Mouse (Mus musculus) B cell, adult (primary cell): ENCODE measurements around the gene Olfr1432. TPM values are rescaled to one million over a fixed set of nuclear protein-coding genes. Genes with fewer than 3 reads are reported as not detected.

ENCODE experiments used
- total RNA-seq: library from RNA; stranded (reverse); gene quantifications from 4 replicates; pipeline ENCODE4 v1.2.4, GENCODE M21; 2023; ENCODE audit not compliant: inconsistent age

Olfr1432 gene
- total RNA-seq = not detected in 4 replicates

DNA sequence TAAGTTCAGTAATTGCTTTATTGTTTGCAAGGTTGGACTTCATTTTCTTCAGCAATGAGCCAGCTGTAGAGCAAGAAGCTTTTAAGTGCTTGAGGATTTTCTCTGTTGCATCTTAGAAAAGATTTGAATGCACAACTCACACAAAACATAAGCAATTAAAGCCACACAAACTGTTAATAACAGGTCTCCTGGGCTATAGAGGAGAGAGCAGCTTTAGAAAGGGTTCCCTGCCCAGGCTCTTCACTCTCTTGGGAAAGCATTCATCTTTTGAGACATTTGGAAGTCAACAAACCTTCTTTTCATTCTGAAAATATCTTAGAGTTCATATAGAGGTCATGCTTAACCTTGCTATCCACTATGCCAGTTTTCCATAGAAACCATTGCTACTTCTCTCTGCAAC lies at the start of gene Olfr1432:
TSS of gene Olfr1432 (minus strand) at position 101 of the 400 bp plus-strand sequence.

DNA sequence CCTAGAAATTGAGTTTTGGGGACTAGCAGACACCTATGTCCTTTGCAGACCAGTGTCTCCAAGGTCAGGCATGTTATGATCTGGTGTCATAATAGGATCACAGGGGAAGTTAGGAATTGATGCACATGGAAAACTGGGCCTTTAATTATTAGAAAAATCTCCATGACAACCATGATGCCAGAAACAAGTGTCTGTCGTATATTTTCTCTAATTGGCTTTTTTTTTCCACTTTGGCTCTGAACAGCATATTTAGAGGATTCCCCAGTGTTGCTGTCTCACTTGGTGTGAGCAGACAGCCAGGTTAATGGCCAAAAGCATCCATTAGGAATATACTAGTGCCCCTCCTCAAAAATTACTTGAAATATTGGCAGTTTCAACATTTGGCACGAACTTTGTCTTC lies 47.2 kb upstream of the Olfr1432 start, which contains the start of gene Olfr1434:
TSS of gene Olfr1434 (plus strand) at position 301 of the 400 bp plus-strand sequence.

GRCm38 (mm10) chr19:12260732-12261131 lies 28.3 kb upstream of the Olfr1432 start, which contains the start of gene Olfr235:
Olfr235 (plus strand) TSS chr19:12261032.

DNA sequence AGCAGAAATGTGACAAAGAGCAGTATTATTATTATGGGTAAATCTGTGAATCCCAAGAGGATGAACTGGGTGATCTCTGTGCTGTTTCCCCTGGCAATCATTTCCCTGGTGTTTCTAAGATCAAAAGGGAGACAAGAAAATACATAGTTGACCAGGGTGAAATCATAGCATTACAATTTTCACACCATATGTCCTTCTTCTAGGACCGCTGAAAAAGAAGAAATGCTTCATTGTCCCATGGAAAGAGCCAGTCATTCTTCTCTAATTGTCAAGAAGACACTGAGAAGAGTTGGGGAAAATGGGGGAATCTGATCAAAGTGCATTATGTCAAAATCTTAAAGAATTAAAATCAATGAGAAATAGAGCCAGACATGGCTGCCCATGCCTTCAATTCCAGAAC lies 9.2 kb upstream of the Olfr1432 start, which contains the start of gene Olfr262:
TSS of gene Olfr262 (minus strand) at position 101 of the 400 bp plus-strand sequence.

GRCm38 (mm10) chr19:12200334-12200733 lies 32.1 kb downstream of the Olfr1432 start, which contains the start of gene Olfr1431:
Olfr1431 (plus strand) TSS chr19:12200634.

Other genes with a start within 250 kb of the Olfr1432 start
- gene Olfr1423, start 191.3 kb downstream of the Olfr1432 start, total RNA-seq = not detected in 4 replicates
- not detected in 4 replicates for gene Olfr1424, start 169.9 kb downstream of the Olfr1432 start, total RNA-seq
- gene Olfr1425, start 154.9 kb downstream of the Olfr1432 start, total RNA-seq = not detected in 4 replicates
- gene Olfr1426, start 140.6 kb downstream of the Olfr1432 start, total RNA-seq = not detected in 4 replicates
- gene Olfr1427, start 129.3 kb downstream of the Olfr1432 start, total RNA-seq = not detected in 4 replicates
- not detected in 4 replicates for gene Olfr1428, start 116.7 kb downstream of the Olfr1432 start, total RNA-seq
- not detected in 4 replicates for gene Olfr76, start 109.4 kb downstream of the Olfr1432 start, total RNA-seq
- gene Olfr1555-ps1, start 62.5 kb downstream of the Olfr1432 start, total RNA-seq = not detected in 4 replicates
- gene Olfr1431, start 32.0 kb downstream of the Olfr1432 start, total RNA-seq = not detected in 4 replicates
- not detected in 4 replicates for gene Olfr262, start 9.1 kb upstream of the Olfr1432 start, total RNA-seq
- not detected in 4 replicates for gene Olfr235, start 28.4 kb upstream of the Olfr1432 start, total RNA-seq
- gene Olfr1434, start 47.3 kb upstream of the Olfr1432 start, total RNA-seq = not detected in 4 replicates
- not detected in 4 replicates for gene Olfr1436, start 66.5 kb upstream of the Olfr1432 start, total RNA-seq
- gene Olfr1437, start 92.5 kb upstream of the Olfr1432 start, total RNA-seq = not detected in 4 replicates
- not detected in 4 replicates for gene Olfr1438-ps1, start 103.3 kb upstream of the Olfr1432 start, total RNA-seq
- not detected in 4 replicates for gene Olfr1440, start 154.7 kb upstream of the Olfr1432 start, total RNA-seq
- not detected in 4 replicates for gene Olfr1441, start 184.8 kb upstream of the Olfr1432 start, total RNA-seq
- not detected in 4 replicates for gene Pfpl, start 195.3 kb upstream of the Olfr1432 start, total RNA-seq
- gene Mpeg1, start 228.2 kb upstream of the Olfr1432 start, total RNA-seq = 41.6 to 51.2 TPM (median 46.3 TPM) in 4 replicates